Mouse (Mus musculus) thymus, postnatal 36 days (tissue): Measurements from ENCODE around the gene Zfp106.
"Not testable (repeated sequence)": the region's sequence is repeated elsewhere in the genome, so short reads cannot be mapped to it uniquely, and the experiment has no call there.

Experiments used
- DNase-seq, 2 experiments: peaks; one replicate each; pipeline ENCODE4 v3.0.0; 2022; ENCODE audit warnings: mixed read lengths in 2 of 2

Zfp106 gene

GRCm38 (mm10) chr2:120563235-120563990 is at the start of gene Zfp106:
Zfp106 (minus strand) TSS chr2:120563843.
- DNase-seq: peak; percentile 87 to 88

- peak; percentile 92 to 94 for DNase-seq
Measured at GRCm38 (mm10) chr2:120608830-120609723, 45.4 kb upstream of the Zfp106 start, which contains the start of the genes Haus2 and Lrrc57. Haus2 (plus strand) TSS chr2:120609383. Lrrc57 (minus strand) TSS chr2:120609520.

GRCm38 (mm10) chr2:120606021-120606690 is 42.5 kb upstream of the Zfp106 start:
- no peak for DNase-seq

GRCm38 (mm10) chr2:120599506-120599905 is 35.9 kb upstream of the Zfp106 start:
- no peak for DNase-seq

GRCm38 (mm10) chr2:120597734-120598133 is 34.1 kb upstream of the Zfp106 start:
- no peak for DNase-seq

- DNase-seq: no peak
Measured at GRCm38 (mm10) chr2:120592227-120592626, 28.6 kb upstream of the Zfp106 start.

- DNase-seq: no peak
Measured at GRCm38 (mm10) chr2:120589759-120590158, 26.1 kb upstream of the Zfp106 start.

- no peak for DNase-seq
Measured at GRCm38 (mm10) chr2:120578286-120578685, 14.6 kb upstream of the Zfp106 start.

GRCm38 (mm10) chr2:120577799-120578198 is 14.2 kb upstream of the Zfp106 start:
- DNase-seq: no peak

- DNase-seq: no peak
Measured at GRCm38 (mm10) chr2:120575978-120576377, 12.3 kb upstream of the Zfp106 start.

- DNase-seq: no peak
Measured at GRCm38 (mm10) chr2:120575121-120575520, 11.5 kb upstream of the Zfp106 start.

- not testable (repeated sequence) for DNase-seq
Measured at GRCm38 (mm10) chr2:120572161-120572560, 8.5 kb upstream of the Zfp106 start.

- DNase-seq: no peak
Measured at GRCm38 (mm10) chr2:120571081-120571480, 7.4 kb upstream of the Zfp106 start.

GRCm38 (mm10) chr2:120567798-120568320 is 4.2 kb upstream of the Zfp106 start:
- DNase-seq: no peak

GRCm38 (mm10) chr2:120566886-120567797 is 3.5 kb upstream of the Zfp106 start, which contains the start of gene Snap23:
Snap23 (plus strand) TSS chr2:120567671.
- DNase-seq: peak; percentile 88 to 91

- no peak for DNase-seq
Measured at GRCm38 (mm10) chr2:120565363-120565762, 1.7 kb upstream of the Zfp106 start.

- not testable (repeated sequence) for DNase-seq
Measured at GRCm38 (mm10) chr2:120564548-120565188, 1.0 kb upstream of the Zfp106 start.

GRCm38 (mm10) chr2:120562859-120563234 is 796 bp downstream of the Zfp106 start:
- DNase-seq: no peak

- DNase-seq: no peak
Measured at GRCm38 (mm10) chr2:120561524-120561923, 2.1 kb downstream of the Zfp106 start.

GRCm38 (mm10) chr2:120558813-120559212 is 4.8 kb downstream of the Zfp106 start:
- no peak for DNase-seq

- no peak for DNase-seq
Measured at GRCm38 (mm10) chr2:120556868-120557267, 6.8 kb downstream of the Zfp106 start.
